Mouse (Mus musculus): ENCODE measurements around the gene Supt6. TPM values are rescaled to one million over a fixed set of nuclear protein-coding genes. Genes with fewer than 3 reads are reported as not detected.

Supt6 gene
- polyA plus RNA-seq, 1 experiment: 73.4 TPM

DNA sequence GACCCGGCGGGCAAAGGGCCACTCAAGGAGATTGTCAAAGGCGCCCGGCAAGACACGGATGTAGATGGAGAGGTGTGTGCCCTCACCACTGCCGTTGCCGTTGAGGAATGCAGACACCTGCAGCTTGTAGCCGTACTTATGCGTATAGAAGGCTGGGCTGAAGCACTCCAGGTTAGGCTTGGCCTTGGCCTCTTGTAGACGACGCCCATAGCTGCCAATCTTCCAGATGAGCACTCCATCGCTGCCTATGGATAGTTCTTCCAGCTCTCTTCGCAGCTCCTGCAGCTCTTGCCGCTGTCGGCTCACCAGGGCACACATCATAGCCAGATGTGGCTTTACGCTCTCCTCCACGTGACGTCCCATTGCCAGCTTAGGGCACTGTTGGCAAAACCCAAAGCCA is 85.6 kb downstream of the Supt6 start:
- TF ChIP-seq CTCF (IDR thresholded peaks at IDR 0.05; ENCODE audit: low read depth, low read length) (no peak), EP300 (IDR thresholded peaks at IDR 0.05; ENCODE audit: insufficient read depth, low read depth, low read length) (no peak), POLR2A (IDR thresholded peaks at IDR 0.05; ENCODE audit: insufficient read depth, low read length) (no peak)
- H3K4me3 ChIP-seq (ENCODE audit: low read depth, low read length): no peak overlapping the region
- H3K36me3 ChIP-seq (ENCODE audit: control insufficient read depth, insufficient read depth, low read length, poor library complexity, severe bottlenecking): peaks cover 52% of the 10 kb centered on the region
- H3K27me3 ChIP-seq (ENCODE audit: control insufficient read depth, insufficient read depth, low read length, poor library complexity, severe bottlenecking): no peaks in the 10 kb centered on the region
- peaks cover 4% of the 10 kb centered on the region for H3K4me1 ChIP-seq (ENCODE audit: control insufficient read depth, insufficient read depth, low read length)
- no peak overlapping the region for H3K27ac ChIP-seq (ENCODE audit: insufficient read depth, low read length)
- H3K9ac ChIP-seq (ENCODE audit: low read depth, poor library complexity, severe bottlenecking): no peak overlapping the region
- no peaks in the 10 kb centered on the region for H3K9me3 ChIP-seq (replicated peaks; ENCODE audit: control insufficient read depth, insufficient read depth, low read length, poor library complexity, severe bottlenecking)

DNA sequence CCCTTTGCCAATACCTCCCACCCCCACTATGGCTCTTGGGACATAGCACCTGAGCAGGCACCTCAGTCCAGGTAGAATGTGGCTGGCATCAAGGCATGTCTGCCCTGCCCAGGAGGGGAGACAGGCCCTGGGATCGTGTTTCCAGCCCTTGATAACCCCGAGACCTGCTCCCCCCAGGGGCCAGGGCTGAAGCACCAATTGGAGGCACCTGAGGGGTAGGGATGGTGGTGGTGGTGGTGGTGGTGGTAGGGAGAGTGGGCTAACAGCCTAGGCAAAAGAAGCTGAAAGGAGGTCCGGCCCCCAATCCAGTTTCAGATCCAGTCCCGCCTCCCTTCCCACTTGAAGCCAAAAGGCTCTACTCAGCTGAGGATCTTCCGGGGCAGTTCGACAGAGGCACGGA is 86.2 kb downstream of the Supt6 start:
- H3K36me3 ChIP-seq (ENCODE audit: control insufficient read depth, insufficient read depth, low read length, poor library complexity, severe bottlenecking): peaks cover 54% of the 10 kb centered on the region
- no peaks in the 10 kb centered on the region for H3K27me3 ChIP-seq (ENCODE audit: control insufficient read depth, insufficient read depth, low read length, poor library complexity, severe bottlenecking)
- H3K4me1 ChIP-seq (ENCODE audit: control insufficient read depth, insufficient read depth, low read length): peaks cover 4% of the 10 kb centered on the region
- H3K9me3 ChIP-seq (replicated peaks; ENCODE audit: control insufficient read depth, insufficient read depth, low read length, poor library complexity, severe bottlenecking): no peaks in the 10 kb centered on the region
- H3K9ac ChIP-seq (ENCODE audit: low read depth, poor library complexity, severe bottlenecking): no peak overlapping the region
- no peak overlapping the region for H3K4me3 ChIP-seq (ENCODE audit: low read depth, low read length)
- H3K27ac ChIP-seq (ENCODE audit: insufficient read depth, low read length): peak overlapping the region; percentile 31
- TF ChIP-seq POLR2A (IDR thresholded peaks at IDR 0.05; ENCODE audit: insufficient read depth, low read length) (no peak), CTCF (IDR thresholded peaks at IDR 0.05; ENCODE audit: low read depth, low read length) (no peak), EP300 (IDR thresholded peaks at IDR 0.05; ENCODE audit: insufficient read depth, low read depth, low read length) (no peak)

DNA sequence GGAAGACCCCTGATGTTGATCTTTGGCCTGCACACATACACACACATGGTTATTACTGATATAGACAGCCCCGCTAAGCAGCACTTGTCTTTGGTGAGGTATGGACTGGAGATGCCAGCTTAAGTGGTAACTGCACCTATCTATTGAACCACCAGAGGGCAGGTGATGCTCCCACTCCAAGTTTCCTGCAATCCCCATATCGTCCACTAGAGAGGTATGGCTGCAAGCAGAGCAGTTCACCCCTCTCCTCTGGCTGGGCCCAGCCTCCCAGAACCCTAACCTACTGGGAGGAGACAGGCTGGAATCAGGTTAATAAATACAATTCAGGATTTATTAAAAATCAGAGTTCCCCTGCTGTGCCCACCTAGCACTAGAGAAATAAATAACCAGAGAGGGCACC is 86.7 kb downstream of the Supt6 start:
- Histone ChIP-seq H3K9ac (ENCODE audit: low read depth, poor library complexity, severe bottlenecking) (no peak overlapping the region), H3K4me3 (ENCODE audit: low read depth, low read length) (no peak overlapping the region), H3K36me3 (ENCODE audit: control insufficient read depth, insufficient read depth, low read length, poor library complexity, severe bottlenecking) (peaks cover 54% of the 10 kb centered on the region), H3K4me1 (ENCODE audit: control insufficient read depth, insufficient read depth, low read length) (peaks cover 4% of the 10 kb centered on the region), H3K27me3 (ENCODE audit: control insufficient read depth, insufficient read depth, low read length, poor library complexity, severe bottlenecking) (no peaks in the 10 kb centered on the region), H3K9me3 (replicated peaks; ENCODE audit: control insufficient read depth, insufficient read depth, low read length, poor library complexity, severe bottlenecking) (no peaks in the 10 kb centered on the region), H3K27ac (ENCODE audit: insufficient read depth, low read length) (no peak overlapping the region)
- peak; percentile 94 for TF ChIP-seq CTCF (IDR thresholded peaks at IDR 0.05; ENCODE audit: low read depth, low read length)
- TF ChIP-seq EP300 (IDR thresholded peaks at IDR 0.05; ENCODE audit: insufficient read depth, low read depth, low read length): no peak

Other genes starting within 250 kb of the Supt6 start
- gene Dhrs13, start 213.7 kb downstream of the Supt6 start, polyA plus RNA-seq (2011; ENCODE audit: insufficient read depth, insufficient read length, low read depth, missing spikeins): 8.7 and 10.7 TPM in 2 replicates
- 76.6 and 85.5 TPM in 2 replicates for gene Flot2, start 208.1 kb downstream of the Supt6 start, polyA plus RNA-seq (2011; ENCODE audit: insufficient read depth, insufficient read length, low read depth, missing spikeins)
- 24.0 and 25.1 TPM in 2 replicates for gene Eral1, start 165.6 kb downstream of the Supt6 start, polyA plus RNA-seq (2011; ENCODE audit: insufficient read depth, insufficient read length, low read depth, missing spikeins)
- 17.5 and 18.1 TPM in 2 replicates for gene Fam222b, start 151.3 kb downstream of the Supt6 start, polyA plus RNA-seq (2011; ENCODE audit: insufficient read depth, insufficient read length, low read depth, missing spikeins)
- 87.4 and 99.3 TPM in 2 replicates for gene Traf4, start 80.4 kb downstream of the Supt6 start, polyA plus RNA-seq (2011; ENCODE audit: insufficient read depth, insufficient read length, low read depth, missing spikeins)
- gene Nek8, start 69.3 kb downstream of the Supt6 start, polyA plus RNA-seq (2011; ENCODE audit: insufficient read depth, insufficient read length, low read depth, missing spikeins): 18.1 and 20.0 TPM in 2 replicates
- gene Tlcd1, start 69.3 kb downstream of the Supt6 start, polyA plus RNA-seq (2011; ENCODE audit: insufficient read depth, insufficient read length, low read depth, missing spikeins): 12.2 and 13.2 TPM in 2 replicates
- gene Rpl23a, start 62.4 kb downstream of the Supt6 start, polyA plus RNA-seq (2011; ENCODE audit: insufficient read depth, insufficient read length, low read depth, missing spikeins): 2,740 and 2,914 TPM in 2 replicates
- 33.1 and 36.1 TPM in 2 replicates for gene Rab34, start 57.6 kb downstream of the Supt6 start, polyA plus RNA-seq (2011; ENCODE audit: insufficient read depth, insufficient read length, low read depth, missing spikeins)
- 6.1 and 7.6 TPM in 2 replicates for gene Proca1, start 52.6 kb downstream of the Supt6 start, polyA plus RNA-seq (2011; ENCODE audit: insufficient read depth, insufficient read length, low read depth, missing spikeins)
- 53.9 and 56.6 TPM in 2 replicates for gene Sdf2, start 241 bp downstream of the Supt6 start, polyA plus RNA-seq (2011; ENCODE audit: insufficient read depth, insufficient read length, low read depth, missing spikeins)
- gene 2610507B11Rik, start 15.8 kb upstream of the Supt6 start, polyA plus RNA-seq (2011; ENCODE audit: insufficient read depth, insufficient read length, low read depth, missing spikeins): 108 and 112 TPM in 2 replicates
- 0.75 and 1.1 TPM in 2 replicates for gene BC030499, start 44.9 kb upstream of the Supt6 start, polyA plus RNA-seq (2011; ENCODE audit: insufficient read depth, insufficient read length, low read depth, missing spikeins)
- gene Spag5, start 55.5 kb upstream of the Supt6 start, polyA plus RNA-seq (2011; ENCODE audit: insufficient read depth, insufficient read length, low read depth, missing spikeins): 66.9 and 68.8 TPM in 2 replicates
- 32.5 and 55.1 TPM in 2 replicates for gene Aldoc, start 77.0 kb upstream of the Supt6 start, polyA plus RNA-seq (2011; ENCODE audit: insufficient read depth, insufficient read length, low read depth, missing spikeins)
- gene Pigs, start 82.4 kb upstream of the Supt6 start, polyA plus RNA-seq (2011; ENCODE audit: insufficient read depth, insufficient read length, low read depth, missing spikeins): 24.2 and 29.5 TPM in 2 replicates
- gene Unc119, start 97.5 kb upstream of the Supt6 start, polyA plus RNA-seq (2011; ENCODE audit: insufficient read depth, insufficient read length, low read depth, missing spikeins): 25.7 and 28.7 TPM in 2 replicates
- gene Foxn1, start 140.6 kb upstream of the Supt6 start, polyA plus RNA-seq (2011; ENCODE audit: insufficient read depth, insufficient read length, low read depth, missing spikeins): not detected in 2 replicates
- not detected in 2 replicates for gene Slc13a2, start 176.2 kb upstream of the Supt6 start, polyA plus RNA-seq (2011; ENCODE audit: insufficient read depth, insufficient read length, low read depth, missing spikeins)
- gene Slc46a1, start 219.7 kb upstream of the Supt6 start, polyA plus RNA-seq (2011; ENCODE audit: insufficient read depth, insufficient read length, low read depth, missing spikeins): 6.5 and 9.1 TPM in 2 replicates

All from ES-Bruce4 (cell line).